Mouse (Mus musculus) 416B (cell line): ENCODE results near the gene Thbd.

ENCODE experiments used
- DNase-seq: peaks from one replicate; pipeline ENCODE4 v3.0.0; 2011; ENCODE audit warnings: low read depth

The Thbd gene

DNA sequence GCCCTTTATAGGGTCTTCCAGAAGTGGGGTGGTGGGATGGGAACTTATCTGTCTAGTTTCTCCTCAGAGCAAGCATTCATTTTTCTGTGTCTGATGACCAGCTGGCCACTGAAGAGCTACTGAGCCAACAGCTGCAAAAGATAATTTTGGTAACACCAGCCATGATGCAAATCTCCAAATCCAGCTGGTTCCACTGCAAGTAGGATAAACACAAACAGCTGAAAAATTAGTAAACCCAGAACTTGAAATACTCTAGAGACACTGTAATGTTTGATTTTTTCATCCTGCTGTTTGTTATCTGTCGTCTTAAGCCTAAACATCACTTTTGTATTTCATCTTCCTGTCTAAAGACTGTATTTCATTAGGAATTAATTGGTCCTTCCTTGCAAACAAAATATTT, 13.7 kb upstream of the Thbd start:
- no peak for DNase-seq

DNA sequence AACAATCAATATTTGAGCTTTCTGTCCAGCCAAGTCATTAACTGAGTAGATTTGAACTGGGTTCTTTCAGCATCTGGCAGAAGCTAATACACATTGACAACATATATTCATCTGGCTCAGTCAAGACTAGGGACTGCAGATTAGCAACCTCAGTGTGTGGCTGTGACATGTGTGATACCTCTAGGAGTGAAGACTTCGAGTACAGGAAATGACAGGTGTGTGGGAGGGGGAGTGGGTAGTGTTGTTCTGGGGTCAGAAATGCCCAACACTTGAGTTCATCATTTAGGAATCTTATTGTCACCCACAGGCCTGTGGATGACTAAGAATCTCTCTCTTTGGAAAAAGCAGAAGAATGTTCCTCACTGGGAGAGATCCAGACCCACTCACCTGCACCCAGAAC, 13.1 kb upstream of the Thbd start:
- DNase-seq, result no peak

GRCm38 (mm10) chr2:148419776-148420175, 11.8 kb upstream of the Thbd start:
- no peak for DNase-seq

GRCm38 (mm10) chr2:148419151-148419550, 11.2 kb upstream of the Thbd start:
- DNase-seq, result no peak

GRCm38 (mm10) chr2:148409821-148410220, 1.8 kb upstream of the Thbd start:
- no peak for DNase-seq

DNA sequence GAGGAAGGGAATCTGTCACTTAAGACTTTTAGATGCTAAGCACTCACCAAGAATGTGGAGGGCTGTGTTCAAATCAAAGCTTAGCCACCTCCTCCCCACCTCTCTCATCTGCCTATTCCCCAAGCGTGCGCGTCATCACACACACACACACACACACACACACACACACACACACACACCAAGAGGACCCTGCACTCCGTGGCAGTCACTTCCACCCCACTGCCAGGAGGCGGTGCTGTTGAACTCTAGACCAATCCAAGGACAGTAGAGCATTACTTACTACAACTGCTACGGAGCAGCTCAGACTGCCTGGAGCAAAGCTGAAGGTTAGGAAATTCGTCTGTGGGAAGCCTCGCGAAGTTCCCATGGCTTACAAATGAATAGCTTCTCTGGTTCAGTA, 1.2 kb upstream of the Thbd start:
- peak; percentile 93 for DNase-seq

GRCm38 (mm10) chr2:148408761-148409120, 753 bp upstream of the Thbd start:
- no peak for DNase-seq

DNA sequence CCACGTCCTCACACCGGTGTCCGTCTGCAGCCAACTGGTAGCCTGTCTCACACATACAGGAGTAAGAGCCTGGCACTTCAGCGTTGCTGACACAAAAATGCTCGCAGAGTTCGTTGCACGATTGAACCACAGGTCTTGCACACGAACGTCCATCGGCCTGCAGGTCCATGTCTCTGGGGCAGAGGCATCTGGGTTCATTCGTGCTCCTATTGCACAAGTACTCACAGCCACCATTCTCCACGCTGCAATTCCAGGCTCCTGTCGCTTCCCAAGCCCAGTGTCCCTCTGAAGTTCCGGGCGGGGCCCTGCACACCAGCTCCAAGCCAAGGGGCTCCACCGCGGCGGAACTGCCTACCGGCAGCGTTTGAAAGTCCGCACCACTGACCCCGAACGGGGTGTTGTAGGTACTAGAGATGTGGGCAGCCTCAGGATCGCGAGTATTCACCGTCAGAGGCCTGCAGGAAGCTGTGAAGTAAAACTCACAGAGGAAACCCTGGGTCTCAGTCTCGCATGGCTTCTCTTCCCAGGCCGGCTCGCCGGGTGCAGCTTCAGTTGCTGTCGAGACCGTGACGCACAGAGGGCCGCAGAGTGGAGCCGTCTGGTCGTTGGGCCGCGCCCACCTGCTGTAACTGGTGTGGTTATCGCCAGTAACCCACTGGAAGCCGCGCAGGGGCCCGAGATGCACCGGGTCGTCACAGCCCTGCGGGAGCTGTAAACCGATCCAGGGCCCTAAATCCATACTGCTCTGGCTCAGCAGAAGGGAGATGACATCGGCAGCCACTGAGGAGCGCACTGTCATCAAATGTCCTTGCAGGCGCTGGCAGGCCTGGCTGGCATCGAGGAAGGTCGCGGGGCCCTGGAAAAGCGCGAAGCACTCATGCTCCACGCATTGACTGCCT, 768 bp downstream of the Thbd start:
- peak; percentile 42 for DNase-seq

DNA sequence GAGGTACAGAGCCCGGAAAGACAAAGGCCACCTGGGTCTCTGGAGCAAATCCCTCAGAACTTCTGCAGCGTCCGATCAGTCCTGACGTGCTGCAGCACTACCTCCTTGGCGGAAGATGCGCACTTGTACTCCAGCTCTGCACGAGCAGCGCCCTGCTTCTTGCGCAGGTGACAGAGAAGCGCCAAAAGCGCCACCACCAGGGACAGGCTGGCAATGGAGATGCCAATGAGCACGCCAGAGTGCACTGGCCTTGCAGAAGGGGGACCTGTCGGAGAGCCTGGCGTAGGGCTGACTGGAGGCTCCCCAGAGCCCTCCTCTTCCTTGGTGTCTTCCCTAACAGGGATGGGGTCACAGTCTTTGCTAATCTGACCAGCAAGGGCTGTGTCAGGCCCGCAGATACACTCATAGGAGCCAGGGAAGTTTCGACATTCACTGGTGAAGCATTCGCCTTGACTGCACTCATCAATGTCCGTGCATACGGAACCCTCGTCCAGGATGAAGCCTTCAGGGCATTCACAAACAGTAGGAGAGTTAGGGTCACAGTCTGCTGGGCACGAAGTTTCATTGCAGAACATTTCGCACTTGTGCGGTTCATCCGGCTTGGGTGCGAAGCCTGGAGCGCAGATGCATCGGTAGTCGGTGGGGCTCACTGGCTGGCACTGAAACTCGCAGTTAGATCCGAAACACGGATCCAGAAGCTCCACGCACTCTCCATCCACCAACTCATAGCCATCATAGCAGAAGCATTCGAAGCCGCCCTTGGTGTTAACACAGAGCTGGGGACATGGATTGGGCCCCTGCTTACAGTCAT, 1.6 kb downstream of the Thbd start:
- DNase-seq, result no peak

DNA sequence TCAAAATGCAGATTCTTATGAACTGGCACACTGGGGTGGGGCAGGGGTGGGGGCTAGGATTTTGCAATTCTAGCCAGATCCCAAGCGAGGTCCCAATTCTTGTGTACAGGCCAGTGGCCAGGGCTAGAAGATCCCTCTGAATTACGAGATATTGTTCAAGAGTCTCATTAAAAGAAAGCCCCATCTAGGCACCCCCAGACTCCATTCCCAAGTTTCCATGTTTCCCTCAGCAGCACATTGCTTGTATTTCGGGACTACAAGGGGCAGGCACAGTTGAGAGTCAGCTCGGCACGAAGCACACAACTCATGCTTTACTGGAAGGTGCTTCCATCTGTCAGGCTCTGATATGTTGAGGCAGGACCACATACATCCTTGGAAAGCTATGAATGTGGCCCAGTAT, 3.1 kb downstream of the Thbd start:
- no peak for DNase-seq

GRCm38 (mm10) chr2:148402227-148402626, 5.8 kb downstream of the Thbd start:
- no peak for DNase-seq

- DNase-seq, result no peak
Measured at GRCm38 (mm10) chr2:148398901-148399685, 8.9 kb downstream of the Thbd start.

GRCm38 (mm10) chr2:148397784-148398100, 10.2 kb downstream of the Thbd start:
- peak; percentile 37 for DNase-seq

- peak; percentile 68 for DNase-seq
Measured at GRCm38 (mm10) chr2:148397015-148397783, 10.8 kb downstream of the Thbd start.

DNA sequence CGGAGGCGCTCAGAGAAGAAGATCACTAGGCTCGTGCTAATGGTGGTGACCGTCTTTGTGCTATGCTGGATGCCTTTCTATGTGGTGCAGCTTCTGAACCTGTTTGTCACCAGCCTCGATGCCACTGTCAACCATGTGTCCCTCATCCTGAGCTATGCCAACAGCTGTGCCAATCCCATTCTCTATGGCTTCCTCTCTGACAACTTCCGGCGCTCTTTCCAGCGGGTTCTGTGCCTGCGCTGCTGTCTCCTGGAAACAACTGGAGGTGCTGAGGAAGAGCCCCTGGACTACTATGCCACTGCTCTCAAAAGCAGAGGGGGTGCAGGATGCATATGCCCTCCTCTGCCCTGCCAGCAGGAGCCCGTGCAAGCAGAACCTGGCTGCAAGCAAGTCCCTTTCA, 11.8 kb downstream of the Thbd start:
- DNase-seq, result no peak

DNA sequence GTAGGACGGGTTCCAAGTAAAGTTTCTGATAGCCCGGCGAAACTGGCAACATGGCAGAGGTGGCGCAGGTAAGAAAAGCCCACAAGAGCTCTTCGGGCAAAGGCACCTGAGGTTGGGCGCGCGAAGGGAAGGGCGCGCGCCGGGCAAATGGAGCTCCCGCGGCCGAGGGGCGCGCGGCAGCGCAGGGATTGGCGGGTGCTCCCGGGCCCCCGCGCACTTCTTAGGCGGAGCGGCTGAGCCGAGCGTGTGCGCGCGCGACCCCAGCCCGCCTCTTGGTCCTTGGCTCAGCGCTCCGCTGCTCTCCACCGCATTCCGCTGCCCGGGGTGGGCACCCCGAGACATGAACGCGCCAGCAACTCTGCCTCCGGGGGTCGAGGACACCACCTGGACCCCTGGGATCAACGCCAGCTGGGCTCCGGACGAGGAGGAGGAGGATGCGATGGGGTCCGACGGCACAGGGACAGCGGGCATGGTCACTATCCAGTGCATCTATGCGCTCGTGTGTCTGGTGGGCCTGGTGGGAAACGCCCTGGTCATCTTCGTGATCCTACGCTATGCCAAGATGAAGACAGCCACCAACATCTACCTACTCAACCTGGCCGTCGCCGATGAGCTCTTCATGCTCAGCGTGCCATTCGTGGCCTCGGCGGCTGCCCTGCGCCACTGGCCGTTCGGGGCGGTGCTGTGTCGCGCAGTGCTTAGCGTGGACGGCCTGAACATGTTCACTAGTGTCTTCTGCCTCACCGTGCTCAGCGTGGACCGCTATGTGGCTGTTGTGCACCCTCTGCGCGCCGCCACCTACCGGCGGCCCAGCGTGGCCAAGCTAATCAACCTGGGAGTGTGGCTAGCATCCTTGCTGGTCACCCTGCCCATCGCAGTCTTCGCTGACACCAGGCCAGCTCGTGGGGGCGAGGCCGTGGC, 12.6 kb downstream of the Thbd start, which contains the start of gene Sstr4:
Gene Sstr4, plus strand, starts transcription at position 214 of the 921 bp plus-strand sequence.
- DNase-seq, result no peak

DNA sequence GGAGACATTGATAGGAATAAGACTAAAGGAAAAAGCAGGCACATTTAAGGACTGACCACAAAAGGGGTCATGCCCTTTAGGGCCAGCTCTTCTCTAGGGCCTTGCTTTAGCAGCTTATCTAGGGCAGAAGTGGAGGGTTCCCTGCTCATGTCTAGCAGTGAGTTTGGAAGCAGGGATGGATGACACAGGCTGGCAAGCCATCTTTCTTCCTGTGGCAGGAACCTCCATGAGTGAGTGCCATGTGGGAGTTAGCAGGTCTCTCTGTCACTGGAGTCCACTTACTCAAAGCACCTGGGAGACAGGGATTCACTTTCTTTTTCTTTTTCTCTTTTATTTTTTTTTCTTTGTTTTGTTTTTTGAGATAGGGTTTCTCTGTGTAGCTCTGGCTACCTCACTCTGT, 14.1 kb downstream of the Thbd start:
- no peak for DNase-seq

- DNase-seq, result peak; percentile 83
Measured at GRCm38 (mm10) chr2:148393149-148393548, 14.8 kb downstream of the Thbd start.

DNA sequence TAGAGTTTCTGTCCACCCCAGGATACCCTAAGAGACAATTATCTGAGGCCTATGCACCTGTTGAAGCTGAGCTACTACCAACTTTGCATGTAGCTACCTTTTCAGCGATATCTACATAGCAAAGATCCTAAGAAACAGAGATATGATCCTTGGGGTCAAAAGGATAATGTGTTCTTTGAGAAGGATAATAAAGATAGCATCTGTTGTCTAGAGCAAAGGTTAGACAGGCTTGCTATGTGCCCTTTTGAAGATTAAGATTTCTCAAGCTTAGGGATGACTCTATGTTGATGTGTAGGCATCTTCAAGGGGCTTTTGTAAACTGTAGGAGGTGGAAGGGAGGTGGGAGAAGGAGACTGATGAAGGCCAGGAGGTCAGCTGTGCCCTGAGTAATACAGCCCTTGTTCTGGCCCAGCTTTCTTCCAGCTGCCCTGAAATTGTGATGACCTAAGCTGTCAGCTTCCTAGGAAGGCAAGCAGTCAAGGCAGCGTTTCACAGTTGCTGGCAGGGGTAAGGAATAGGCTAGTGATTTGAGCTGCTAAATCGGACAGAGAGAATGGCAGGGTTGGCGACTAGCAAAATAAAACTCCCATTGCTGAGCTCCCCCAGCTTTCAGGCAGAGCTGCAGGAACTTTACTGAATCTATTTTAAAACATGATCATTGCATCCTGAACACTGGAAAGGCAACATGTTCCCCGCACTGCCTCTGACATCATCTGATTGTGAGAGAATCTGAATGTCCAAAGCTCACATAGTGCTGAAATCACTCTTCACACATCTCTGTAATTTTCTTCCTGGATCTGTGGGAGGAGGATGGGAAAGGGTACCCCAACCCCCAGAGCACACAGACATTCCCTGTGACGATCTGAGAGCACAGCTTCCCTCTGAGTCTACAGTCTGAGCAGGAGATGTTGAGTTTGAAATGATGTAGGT, 20.1 kb downstream of the Thbd start:
- DNase-seq, result no peak

GRCm38 (mm10) chr2:148386927-148387326, 21.1 kb downstream of the Thbd start:
- no peak for DNase-seq
